Mouse (Mus musculus): ENCODE results near the gene Ffar3. TPM values are rescaled to one million over a fixed set of nuclear protein-coding genes. Genes with fewer than 3 reads are reported as not detected.

Ffar3 gene
- polyA plus RNA-seq, 1 experiment from 2014 or later = not detected

- Histone ChIP-seq H3K27me3 (ENCODE audit: control insufficient read depth, insufficient read depth, low read length) (no peaks in the 10 kb centered on the region), H3K9ac (replicated peaks; ENCODE audit: low read depth, low read length) (no peak overlapping the region), H3K4me1 (ENCODE audit: control insufficient read depth, insufficient read depth, low read length) (no peaks in the 10 kb centered on the region), H3K4me3 (ENCODE audit: low read depth, low read length) (no peak overlapping the region), H3K27ac (ENCODE audit: low read depth, low read length) (no peak overlapping the region), H3K36me3 (ENCODE audit: control insufficient read depth, insufficient read depth, low read length) (no peaks in the 10 kb centered on the region), H3K4me2 (ENCODE audit: low read depth, low read length) (no peak overlapping the region), H3K9me3 (ENCODE audit: control insufficient read depth, low read length) (no peaks in the 10 kb centered on the region)
- whole genome bisulfite sequencing = 70% methylated on average over 7 of the region's 7 CpGs
- ATAC-seq (ENCODE audit: low read depth) = no peak
Observed at GRCm38 (mm10) chr7:30820854-30821445, 35.0 kb downstream of the Ffar3 start.

GRCm38 (mm10) chr7:30820131-30820530, 35.8 kb downstream of the Ffar3 start:
- Histone ChIP-seq H3K4me2 (ENCODE audit: low read depth, low read length) (no peak overlapping the region), H3K27me3 (ENCODE audit: control insufficient read depth, insufficient read depth, low read length) (no peaks in the 10 kb centered on the region), H3K9ac (replicated peaks; ENCODE audit: low read depth, low read length) (no peak overlapping the region), H3K36me3 (ENCODE audit: control insufficient read depth, insufficient read depth, low read length) (no peaks in the 10 kb centered on the region), H3K4me3 (ENCODE audit: low read depth, low read length) (no peak overlapping the region), H3K27ac (ENCODE audit: low read depth, low read length) (no peak overlapping the region), H3K4me1 (ENCODE audit: control insufficient read depth, insufficient read depth, low read length) (no peaks in the 10 kb centered on the region), H3K9me3 (ENCODE audit: control insufficient read depth, low read length) (no peaks in the 10 kb centered on the region)
- WGBS = 71% methylated on average over 6 of the region's 6 CpGs
- ATAC-seq (ENCODE audit: low read depth) = no peak

GRCm38 (mm10) chr7:30812291-30812807, 43.6 kb downstream of the Ffar3 start:
- Histone ChIP-seq H3K27ac (ENCODE audit: low read depth, low read length) (no peak overlapping the region), H3K9ac (replicated peaks; ENCODE audit: low read depth, low read length) (no peak overlapping the region), H3K27me3 (ENCODE audit: control insufficient read depth, insufficient read depth, low read length) (no peaks in the 10 kb centered on the region), H3K36me3 (ENCODE audit: control insufficient read depth, insufficient read depth, low read length) (no peaks in the 10 kb centered on the region), H3K4me1 (ENCODE audit: control insufficient read depth, insufficient read depth, low read length) (no peaks in the 10 kb centered on the region), H3K4me3 (ENCODE audit: low read depth, low read length) (no peak overlapping the region), H3K4me2 (ENCODE audit: low read depth, low read length) (no peak overlapping the region), H3K9me3 (ENCODE audit: control insufficient read depth, low read length) (no peaks in the 10 kb centered on the region)
- 55% methylated on average over 6 of the region's 6 CpGs for WGBS
- ATAC-seq (ENCODE audit: low read depth) = no peak

- no peak for ATAC-seq (ENCODE audit: low read depth)
- H3K4me3 ChIP-seq (ENCODE audit: low read depth, low read length) = no peak overlapping the region
- H3K9ac ChIP-seq (replicated peaks; ENCODE audit: low read depth, low read length) = no peak overlapping the region
- H3K4me1 ChIP-seq (ENCODE audit: control insufficient read depth, insufficient read depth, low read length) = no peaks in the 10 kb centered on the region
- no peak overlapping the region for H3K4me2 ChIP-seq (ENCODE audit: low read depth, low read length)
- no peaks in the 10 kb centered on the region for H3K36me3 ChIP-seq (ENCODE audit: control insufficient read depth, insufficient read depth, low read length)
- no peaks in the 10 kb centered on the region for H3K9me3 ChIP-seq (ENCODE audit: control insufficient read depth, low read length)
- 59% methylated on average over 9 of the region's 9 CpGs for WGBS
- H3K27ac ChIP-seq (ENCODE audit: low read depth, low read length) = no peak overlapping the region
- H3K27me3 ChIP-seq (ENCODE audit: control insufficient read depth, insufficient read depth, low read length) = no peaks in the 10 kb centered on the region
Observed at GRCm38 (mm10) chr7:30811757-30812290, 44.2 kb downstream of the Ffar3 start.

- no peak overlapping the region for H3K4me2 ChIP-seq (ENCODE audit: low read depth, low read length)
- no peaks in the 10 kb centered on the region for H3K36me3 ChIP-seq (ENCODE audit: control insufficient read depth, insufficient read depth, low read length)
- no peaks in the 10 kb centered on the region for H3K27me3 ChIP-seq (ENCODE audit: control insufficient read depth, insufficient read depth, low read length)
- no peak overlapping the region for H3K27ac ChIP-seq (ENCODE audit: low read depth, low read length)
- no peak for ATAC-seq (ENCODE audit: low read depth)
- no peak overlapping the region for H3K4me3 ChIP-seq (ENCODE audit: low read depth, low read length)
- no peaks in the 10 kb centered on the region for H3K4me1 ChIP-seq (ENCODE audit: control insufficient read depth, insufficient read depth, low read length)
- no peaks in the 10 kb centered on the region for H3K9me3 ChIP-seq (ENCODE audit: control insufficient read depth, low read length)
- no peak overlapping the region for H3K9ac ChIP-seq (replicated peaks; ENCODE audit: low read depth, low read length)
- WGBS = 57% methylated on average over 6 of the region's 6 CpGs
Observed at GRCm38 (mm10) chr7:30810319-30810718, 45.7 kb downstream of the Ffar3 start.

- no peak overlapping the region for H3K4me2 ChIP-seq (ENCODE audit: low read depth, low read length)
- no peaks in the 10 kb centered on the region for H3K27me3 ChIP-seq (ENCODE audit: control insufficient read depth, insufficient read depth, low read length)
- no peaks in the 10 kb centered on the region for H3K36me3 ChIP-seq (ENCODE audit: control insufficient read depth, insufficient read depth, low read length)
- no peak for ATAC-seq (ENCODE audit: low read depth)
- no peaks in the 10 kb centered on the region for H3K4me1 ChIP-seq (ENCODE audit: control insufficient read depth, insufficient read depth, low read length)
- no peak overlapping the region for H3K27ac ChIP-seq (ENCODE audit: low read depth, low read length)
- whole genome bisulfite sequencing = 44% methylated on average over 6 of the region's 6 CpGs
- H3K4me3 ChIP-seq (ENCODE audit: low read depth, low read length) = no peak overlapping the region
- H3K9ac ChIP-seq (replicated peaks; ENCODE audit: low read depth, low read length) = no peak overlapping the region
- H3K9me3 ChIP-seq (ENCODE audit: control insufficient read depth, low read length) = no peaks in the 10 kb centered on the region
Observed at GRCm38 (mm10) chr7:30805924-30806323, 50.1 kb downstream of the Ffar3 start.

Other genes with a start within 250 kb of the Ffar3 start
- 0.43 and 0.62 TPM in 2 replicates for gene Upk1a, start 243.3 kb downstream of the Ffar3 start, polyA plus RNA-seq (2014; fragmentation: Nextera tagmentation; extraction: Ambion mirVana)
- gene Cox6b1, start 230.0 kb downstream of the Ffar3 start, polyA plus RNA-seq (2014; fragmentation: Nextera tagmentation; extraction: Ambion mirVana) = 1,118 and 1,342 TPM in 2 replicates
- gene Etv2, start 220.3 kb downstream of the Ffar3 start, polyA plus RNA-seq (2014; fragmentation: Nextera tagmentation; extraction: Ambion mirVana) = not detected in 2 replicates
- 98.3 and 110 TPM in 2 replicates for gene Rbm42, start 205.9 kb downstream of the Ffar3 start, polyA plus RNA-seq (2014; fragmentation: Nextera tagmentation; extraction: Ambion mirVana)
- 22.4 and 23.9 TPM in 2 replicates for gene Haus5, start 191.2 kb downstream of the Ffar3 start, polyA plus RNA-seq (2014; fragmentation: Nextera tagmentation; extraction: Ambion mirVana)
- not detected in 2 replicates for gene Pmis2, start 184.6 kb downstream of the Ffar3 start, polyA plus RNA-seq (2014; fragmentation: Nextera tagmentation; extraction: Ambion mirVana)
- not detected in 2 replicates for gene 2200002J24Rik, start 157.3 kb downstream of the Ffar3 start, polyA plus RNA-seq (2014; fragmentation: Nextera tagmentation; extraction: Ambion mirVana)
- 1.9 and 2.9 TPM in 2 replicates for gene Atp4a, start 144.0 kb downstream of the Ffar3 start, polyA plus RNA-seq (2014; fragmentation: Nextera tagmentation; extraction: Ambion mirVana)
- 286 and 323 TPM in 2 replicates for gene Tmem147, start 126.6 kb downstream of the Ffar3 start, polyA plus RNA-seq (2014; fragmentation: Nextera tagmentation; extraction: Ambion mirVana)
- 0.90 and 1.2 TPM in 2 replicates for gene Gapdhs, start 112.5 kb downstream of the Ffar3 start, polyA plus RNA-seq (2014; fragmentation: Nextera tagmentation; extraction: Ambion mirVana)
- gene Sbsn, start 104.7 kb downstream of the Ffar3 start, polyA plus RNA-seq (2014; fragmentation: Nextera tagmentation; extraction: Ambion mirVana) = 1.7 and 2.0 TPM in 2 replicates
- 0.73 and 2.3 TPM in 2 replicates for gene Dmkn, start 92.4 kb downstream of the Ffar3 start, polyA plus RNA-seq (2014; fragmentation: Nextera tagmentation; extraction: Ambion mirVana)
- 0.88 TPM in 1 of 2 replicates, not detected in the other for gene Krtdap, start 68.3 kb downstream of the Ffar3 start, polyA plus RNA-seq (2014; fragmentation: Nextera tagmentation; extraction: Ambion mirVana)
- gene Ffar2, start 32.4 kb downstream of the Ffar3 start, polyA plus RNA-seq (2014; fragmentation: Nextera tagmentation; extraction: Ambion mirVana) = 0.24 and 0.35 TPM in 2 replicates
- gene Ffar1, start 5.4 kb upstream of the Ffar3 start, polyA plus RNA-seq (2014; fragmentation: Nextera tagmentation; extraction: Ambion mirVana) = not detected in 2 replicates
- gene Cd22, start 24.2 kb upstream of the Ffar3 start, polyA plus RNA-seq (2014; fragmentation: Nextera tagmentation; extraction: Ambion mirVana) = not detected in 2 replicates
- gene Mag, start 58.7 kb upstream of the Ffar3 start, polyA plus RNA-seq (2014; fragmentation: Nextera tagmentation; extraction: Ambion mirVana) = 2.4 and 2.5 TPM in 2 replicates
- gene Hamp2, start 68.5 kb upstream of the Ffar3 start, polyA plus RNA-seq (2014; fragmentation: Nextera tagmentation; extraction: Ambion mirVana) = not detected in 2 replicates
- gene Hamp, start 87.9 kb upstream of the Ffar3 start, polyA plus RNA-seq (2014; fragmentation: Nextera tagmentation; extraction: Ambion mirVana) = not detected in 2 replicates
- gene Usf2, start 100.6 kb upstream of the Ffar3 start, polyA plus RNA-seq (2014; fragmentation: Nextera tagmentation; extraction: Ambion mirVana) = 28.2 and 28.9 TPM in 2 replicates
- 10.2 and 15.3 TPM in 2 replicates for gene Lsr, start 117.3 kb upstream of the Ffar3 start, polyA plus RNA-seq (2014; fragmentation: Nextera tagmentation; extraction: Ambion mirVana)
- gene Fam187b, start 117.6 kb upstream of the Ffar3 start, polyA plus RNA-seq (2014; fragmentation: Nextera tagmentation; extraction: Ambion mirVana) = 0.40 and 0.44 TPM in 2 replicates
- gene Fxyd5, start 186.3 kb upstream of the Ffar3 start, polyA plus RNA-seq (2014; fragmentation: Nextera tagmentation; extraction: Ambion mirVana) = 7.8 and 12.9 TPM in 2 replicates
- 252 and 299 TPM in 2 replicates for gene Fxyd7, start 195.3 kb upstream of the Ffar3 start, polyA plus RNA-seq (2014; fragmentation: Nextera tagmentation; extraction: Ambion mirVana)
- gene Fxyd1, start 201.0 kb upstream of the Ffar3 start, polyA plus RNA-seq (2014; fragmentation: Nextera tagmentation; extraction: Ambion mirVana) = 9.6 and 22.9 TPM in 2 replicates
- 1.1 TPM in 1 of 2 replicates, not detected in the other for gene Lgi4, start 203.2 kb upstream of the Ffar3 start, polyA plus RNA-seq (2014; fragmentation: Nextera tagmentation; extraction: Ambion mirVana)
- 0.35 TPM in 1 of 2 replicates, not detected in the other for gene Fxyd3, start 220.5 kb upstream of the Ffar3 start, polyA plus RNA-seq (2014; fragmentation: Nextera tagmentation; extraction: Ambion mirVana)

All from neural tube, embryonic 14.5 days (tissue).